Mouse (Mus musculus) lung, adult 2 months (tissue): Measurements from ENCODE around the gene Birc6.

ENCODE experiments used
- CTCF ChIP-seq: fragments of 200-500 bp; IDR thresholded peaks from 2 replicates; pipeline ENCODE4 v1.5.1; 2011; ENCODE audit warnings: mild to moderate bottlenecking, low read length, control low read depth; ENCODE audit not compliant: insufficient read depth
- POLR2A ChIP-seq: fragments of 200-500 bp; IDR thresholded peaks from 2 replicates; pipeline ENCODE4 v1.6.1; 2011; ENCODE audit warnings: low read depth, mild to moderate bottlenecking, control low read depth, low read length, borderline replicate concordance; ENCODE audit errors: extremely low read depth

DNA sequence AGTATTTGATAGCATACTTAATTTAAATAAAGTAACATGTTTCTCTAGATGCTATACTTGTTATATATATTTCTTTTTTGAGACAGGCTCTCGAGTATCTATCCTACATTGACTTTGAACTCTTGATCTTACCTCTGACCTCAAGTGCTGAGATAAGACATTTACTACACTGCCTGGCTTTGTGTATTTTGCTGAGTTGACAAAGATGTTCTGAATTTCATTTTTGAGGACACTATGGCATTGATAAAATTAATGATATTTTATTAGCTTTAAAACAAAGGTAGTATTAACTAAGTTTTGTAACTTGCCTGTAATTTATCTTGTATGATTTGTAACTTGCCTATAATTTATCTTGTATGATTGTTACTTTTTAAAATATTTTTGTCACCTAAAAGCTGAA, 41.1 kb downstream of the Birc6 start:
- no peak for TF ChIP-seq CTCF
- no peak for TF ChIP-seq POLR2A
